ENCODE assay signal across 9 mouse cellular contexts in the genomic region with DNA sequence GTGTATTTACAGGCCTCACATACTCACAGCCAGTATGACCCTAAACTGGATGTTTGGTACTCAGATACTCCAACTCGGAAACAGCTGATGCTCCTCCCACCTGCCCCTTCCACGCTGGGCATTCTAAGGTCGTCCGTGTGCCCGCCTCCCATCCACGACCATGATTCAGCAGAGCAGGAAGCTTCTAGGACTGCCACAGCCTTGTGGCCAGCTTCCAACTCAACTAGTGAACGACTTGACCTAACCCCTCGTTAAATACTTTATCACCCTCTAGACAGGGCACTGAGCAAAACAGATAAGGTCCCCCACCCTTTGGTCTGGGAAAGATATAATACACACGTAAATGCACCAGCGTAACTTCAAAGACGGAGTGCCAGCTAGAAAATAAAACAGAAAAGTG. TPM values are rescaled to one million over a fixed set of nuclear protein-coding genes. Genes with fewer than 3 reads are reported as not detected.
DNase-seq lines count a peak whose midpoint lies in the region; ATAC-seq and TF ChIP-seq lines count a peak whose summit lies in the region.
"Had no signal": no experiment of that assay in that cellular context is flagged by ENCODE, and none has a peak within 500 bp of the region (broad histone marks: within the 10 kb centered on the region; RNA-seq: fewer than 3 reads in every experiment).

No protein-coding gene starts in this region.

- no peak overlapping the region for H3K27ac ChIP-seq in forebrain, embryonic 11.5 days (ENCODE audit: low read depth, low read length)

- no peak for ATAC-seq in forebrain, embryonic 11.5 days (replicated peaks; ENCODE audit: low FRiP score)

- intact Hi-C loops in gastrocnemius, postnatal 36 days (cut with DNase I): no loop called here

- peaks cover 2% of the 10 kb centered on the region; the same call in 1 of the 2 replicates for H3K4me1 ChIP-seq in lung, adult 2 months (ENCODE audit: control insufficient read depth, insufficient read depth, low read length)
- no peaks in the 10 kb centered on the region for H3K4me1 ChIP-seq in forebrain, embryonic 11.5 days (replicated peaks; ENCODE audit: control insufficient read depth, insufficient read depth, low read length)

- no peak overlapping the region for H3K4me2 ChIP-seq in forebrain, embryonic 11.5 days (ENCODE audit: low read depth, low read length, severe bottlenecking)

- H3K36me3 ChIP-seq in forebrain, embryonic 11.5 days (ENCODE audit: control insufficient read depth, insufficient read depth, low read length): no peaks in the 10 kb centered on the region

- no peak overlapping the region for H3K4me3 ChIP-seq in lung, adult 2 months (replicated peaks; ENCODE audit: extremely low read depth, low read depth, low read length)
- no peak overlapping the region for H3K4me3 ChIP-seq in forebrain, embryonic 11.5 days (ENCODE audit: low read depth, low read length)

- H3K9me3 ChIP-seq in forebrain, embryonic 11.5 days (ENCODE audit: control insufficient read depth, low read length): no peaks in the 10 kb centered on the region

- TF ChIP-seq CTCF in lung, adult 2 months (IDR thresholded peaks at IDR 0.05; ENCODE audit: insufficient read depth, low read length): no peak

- WGBS in lung, adult 2 months: 33% methylated on average over 11 of the region's 11 CpGs
- 85% methylated on average over 11 of the region's 11 CpGs for WGBS in forebrain, embryonic 11.5 days

- no peak for TF ChIP-seq POLR2A in lung, adult 2 months (IDR thresholded peaks at IDR 0.05; ENCODE audit: borderline replicate concordance, extremely low read depth, low read depth, low read length)

- H3K27me3 ChIP-seq in forebrain, embryonic 11.5 days (ENCODE audit: control insufficient read depth, insufficient read depth, low read length): no peaks in the 10 kb centered on the region

- no peak overlapping the region for H3K9ac ChIP-seq in forebrain, embryonic 11.5 days (ENCODE audit: low read length)

- peak; percentile 17 to 35 for DNase-seq in lung, adult 18-20 months
- no peak for DNase-seq in lung, adult 2 months
- peak; percentile 70 for DNase-seq in c-Kit-negative CD71-positive TER-119-positive erythroid progenitor cells, embryonic 14.5 days (ENCODE audit: low read depth, low spot score)
- DNase-seq in kidney, postnatal 14 days: peak; percentile 46
- peak; percentile 42 to 77 for DNase-seq in spleen, postnatal 36 days (ENCODE audit: low spot score in 2 of 2)
- no peak for DNase-seq in gastrocnemius, postnatal 36 days
- no peak for DNase-seq in cerebellum, adult 11-12 months
- DNase-seq in forebrain, embryonic 11.5 days (ENCODE audit: low spot score): no peak
- DNase-seq: cerebellum, adult 2 months had no signal

RNA-seq across cellular contexts. Expression of a gene that starts 35.0 kb away (rescaled TPM):
- polyA plus RNA-seq in lung, adult 2 months (2012; rRNA removed): 7.2 and 8.5 TPM in 2 replicates
- 10 to 100 TPM; 20.6 to 23.8 TPM for total RNA-seq in gastrocnemius, postnatal 36 days (2021)
- polyA plus RNA-seq in forebrain, embryonic 11.5 days (2014; fragmentation: Nextera tagmentation; extraction: Ambion mirVana): 23.0 and 23.2 TPM in 2 replicates

Comparison
In these comparisons a context has a peak if more than half of its experiments do, and no peak if none do; other contexts are left out.
1. DNase-seq: peak in lung, adult 18-20 months (2 of 2), c-Kit-negative CD71-positive TER-119-positive erythroid progenitor cells, embryonic 14.5 days (single experiment), kidney, postnatal 14 days (single experiment) and spleen, postnatal 36 days (2 of 2); none in lung, adult 2 months (single experiment), gastrocnemius, postnatal 36 days (0 of 2), cerebellum, adult 11-12 months (single experiment) and forebrain, embryonic 11.5 days (single experiment).